Mouse (Mus musculus) central nervous system, embryonic 11.5 days (tissue): Measurements from ENCODE around the gene Aurkb. TPM values are rescaled to one million over a fixed set of nuclear protein-coding genes. Genes with fewer than 3 reads are reported as not detected.

Experiments used
- polyA plus RNA-seq: library from polyadenylated mRNA; depleted of rRNA; stranded (reverse); fragments of >200 nt; gene quantifications from 2 replicates; pipeline ENCODE4 v1.2.3, GENCODE M21; 2012; rRNA removed

The Aurkb gene
- 133 and 173 TPM in 2 replicates for polyA plus RNA-seq

DNA sequence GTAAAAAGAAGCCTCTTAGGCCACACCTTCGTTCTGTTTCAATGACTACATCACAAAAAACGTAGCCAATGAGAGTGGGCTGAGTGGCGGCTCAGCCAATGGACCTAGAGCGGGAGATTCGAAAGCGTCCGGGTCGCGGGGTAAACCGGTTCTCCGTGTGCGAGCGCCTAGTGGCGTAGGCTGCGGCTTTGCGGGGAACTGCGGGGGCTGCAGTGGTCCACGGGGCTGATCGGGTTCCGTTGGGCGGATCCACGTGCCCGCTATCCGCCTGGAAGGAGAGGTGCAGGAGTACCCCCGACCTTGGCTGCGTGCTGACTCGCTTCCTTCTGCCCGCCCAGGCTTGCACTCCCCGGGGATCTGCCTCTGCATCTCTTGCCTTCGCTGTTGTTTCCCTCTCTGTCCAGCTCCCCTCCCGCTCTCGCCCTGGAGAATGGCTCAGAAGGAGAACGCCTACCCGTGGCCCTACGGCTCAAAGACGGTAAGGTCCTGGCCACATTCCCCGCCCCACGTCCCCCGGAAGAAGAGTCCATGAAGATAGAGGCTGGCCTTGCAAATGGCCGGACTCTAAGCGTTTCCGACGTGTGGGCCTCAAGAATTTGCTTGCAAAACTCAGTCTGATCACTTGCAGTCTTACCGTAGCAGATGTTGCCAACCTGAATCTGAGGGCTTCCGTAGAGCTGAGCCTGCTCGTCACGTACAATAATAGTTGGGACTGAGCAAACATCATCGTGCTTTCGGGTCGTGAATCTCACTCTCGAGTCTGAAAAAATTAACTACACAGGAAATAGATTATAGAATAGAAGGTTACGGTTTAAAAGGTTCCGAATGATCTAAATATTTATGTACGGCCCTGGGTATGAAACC lies at the start of gene Aurkb:
TSS of gene Aurkb (plus strand) at position 117 of the 864 bp plus-strand sequence.

GRCm38 (mm10) chr11:69008182-69009121 lies 37.0 kb upstream of the Aurkb start, which contains the start of gene Pfas:
Gene Pfas, minus strand, starts transcription at chr11:69008460.

GRCm38 (mm10) chr11:69015644-69016441 lies 29.6 kb upstream of the Aurkb start, which contains the start of gene Ctc1:
Gene Ctc1, plus strand, starts transcription at chr11:69015911.

DNA sequence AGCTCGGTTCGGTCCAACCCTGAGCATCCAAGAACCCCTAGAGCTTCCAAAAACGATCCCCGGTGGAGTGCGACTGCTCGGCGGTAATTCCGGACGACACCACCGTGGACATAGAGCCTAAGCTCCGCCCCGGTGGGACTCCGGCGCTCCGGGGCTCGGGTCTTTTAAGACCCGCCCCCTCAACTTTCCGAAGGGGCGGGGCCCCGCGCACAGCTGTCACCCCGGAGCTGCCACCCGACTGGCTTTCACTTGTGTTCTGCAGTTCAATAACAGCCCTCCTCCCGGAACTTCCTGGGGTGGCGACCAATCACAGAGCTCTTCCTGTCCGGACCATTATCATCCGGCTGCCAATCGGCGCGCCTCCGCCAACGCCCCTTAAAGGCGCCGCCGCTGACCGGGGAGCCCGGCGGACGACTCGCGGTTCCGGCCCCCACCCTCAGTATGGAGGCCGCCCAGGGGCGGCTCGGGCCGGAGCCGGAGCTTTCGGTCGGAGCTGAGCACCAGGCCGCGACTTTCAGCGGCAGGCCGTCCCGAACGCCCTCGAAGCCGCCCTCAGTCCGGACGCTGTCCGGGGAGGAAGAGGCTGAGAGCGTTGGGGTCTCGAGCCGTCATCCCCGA lies 14.0 kb downstream of the Aurkb start, which contains the start of gene Borcs6:
TSS of gene Borcs6 (plus strand) at position 361 of the 618 bp plus-strand sequence.

GRCm38 (mm10) chr11:69070590-69071222 lies 25.3 kb downstream of the Aurkb start, which contains the start of gene Tmem107:
Gene Tmem107, plus strand, starts transcription at chr11:69070806.

GRCm38 (mm10) chr11:69088103-69088855 lies 42.8 kb downstream of the Aurkb start, which contains the start of gene Vamp2:
Gene Vamp2, plus strand, starts transcription at chr11:69088490.

DNA sequence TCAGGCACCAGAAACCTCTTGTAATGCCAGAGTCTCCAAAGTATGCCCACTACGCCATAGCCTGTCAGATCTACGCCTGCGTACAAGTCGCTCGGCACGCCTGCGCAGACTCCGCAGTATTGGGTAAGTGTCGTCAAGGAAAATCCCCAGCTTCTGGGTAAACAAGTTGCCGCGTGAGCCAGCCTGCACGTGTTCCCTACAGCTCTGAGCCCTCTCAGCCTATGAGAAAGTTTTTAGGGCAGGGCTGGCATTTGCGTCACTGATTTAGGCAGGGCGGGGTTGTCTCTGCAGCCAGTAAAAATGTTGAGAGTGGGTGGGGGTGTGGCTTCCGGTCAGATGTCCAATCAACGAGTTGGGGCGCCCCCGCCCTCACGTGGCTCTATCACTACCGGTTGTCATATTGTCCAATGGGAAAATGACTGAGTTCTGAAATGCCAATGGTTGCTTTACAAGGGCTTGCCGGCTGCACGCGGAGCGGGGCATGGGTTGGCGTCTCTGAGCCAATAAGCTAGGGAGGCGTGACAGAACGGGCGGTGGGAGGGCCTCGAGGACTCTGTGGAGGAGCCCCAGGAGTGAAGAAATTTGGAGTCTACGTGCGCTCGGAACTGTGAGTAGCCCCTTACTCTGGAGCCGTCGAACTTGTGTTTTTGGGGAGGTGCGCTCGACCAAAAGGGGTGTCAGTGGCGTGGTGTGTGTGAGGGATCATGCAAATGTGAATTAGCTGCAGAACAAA lies 49.4 kb downstream of the Aurkb start, which contains the start of gene Per1:
TSS of gene Per1 (plus strand) at position 521 of the 733 bp plus-strand sequence.

Other genes starting within 250 kb of the Aurkb start
- 35.3 and 44.4 TPM in 2 replicates for gene Ndel1, start 173.8 kb upstream of the Aurkb start, polyA plus RNA-seq
- gene Rnf222, start 157.1 kb upstream of the Aurkb start, polyA plus RNA-seq, result 0.01 and 0.07 TPM in 2 replicates
- 3,101 and 4,088 TPM in 2 replicates for gene Rpl26, start 144.1 kb upstream of the Aurkb start, polyA plus RNA-seq
- 0.53 and 0.83 TPM in 2 replicates for gene Odf4, start 118.6 kb upstream of the Aurkb start, polyA plus RNA-seq
- gene Arhgef15, start 88.2 kb upstream of the Aurkb start, polyA plus RNA-seq, result 10.0 and 11.0 TPM in 2 replicates
- 1.1 and 2.1 TPM in 2 replicates for gene Slc25a35, start 77.5 kb upstream of the Aurkb start, polyA plus RNA-seq
- gene Rangrf, start 70.5 kb upstream of the Aurkb start, polyA plus RNA-seq, result 30.4 and 44.3 TPM in 2 replicates
- 37.7 and 41.5 TPM in 2 replicates for gene Pfas, start 37.2 kb upstream of the Aurkb start, polyA plus RNA-seq
- 96.6 and 109 TPM in 2 replicates for gene Ctc1, start 29.7 kb upstream of the Aurkb start, polyA plus RNA-seq
- 10.2 and 17.2 TPM in 2 replicates for gene Borcs6, start 14.1 kb downstream of the Aurkb start, polyA plus RNA-seq
- gene Tmem107, start 25.2 kb downstream of the Aurkb start, polyA plus RNA-seq, result 21.2 and 36.6 TPM in 2 replicates
- gene Vamp2, start 42.8 kb downstream of the Aurkb start, polyA plus RNA-seq, result 124 and 131 TPM in 2 replicates
- 8.0 and 9.8 TPM in 2 replicates for gene Per1, start 49.6 kb downstream of the Aurkb start, polyA plus RNA-seq
- gene Hes7, start 74.8 kb downstream of the Aurkb start, polyA plus RNA-seq, result 0.35 and 0.40 TPM in 2 replicates
- gene 9130213A22Rik, start 76.9 kb downstream of the Aurkb start, polyA plus RNA-seq, result 0.14 and 0.15 TPM in 2 replicates
- 0.16 TPM in 2 replicates for gene Aloxe3, start 80.2 kb downstream of the Aurkb start, polyA plus RNA-seq
- gene Alox12b, start 111.3 kb downstream of the Aurkb start, polyA plus RNA-seq, result 0.05 TPM in 2 replicates
- 0.05 and 0.07 TPM in 2 replicates for gene Alox8, start 152.2 kb downstream of the Aurkb start, polyA plus RNA-seq
- 0.05 and 0.06 TPM in 2 replicates for gene Gucy2e, start 191.4 kb downstream of the Aurkb start, polyA plus RNA-seq